Mouse (Mus musculus) lung, postnatal 0 days (tissue): ENCODE measurements at regions not wholly inside any gene's neighbourhood (a gene's known extent, or its start where the extent isn't known, plus 50 kb on each side); places are given as distances from the start of the nearest gene placed in this dataset.

Experiments
- ATAC-seq: fragments of 200-750 bp; cut with Nextera tagmentation; 2 replicates; pipeline ENCODE4 v1.8.0; 2017; ENCODE audit warnings: moderate library complexity
- DNase-seq: peaks from one replicate; pipeline ENCODE4 v3.0.0-alpha.2; 2016; ENCODE audit warnings: low spot score
- H3K27ac ChIP-seq: fragments of 300-500 bp; sonication (generic); 2 replicates; pipeline ENCODE4 v1.5.1; 2014; ENCODE audit warnings: antibody characterized with exemption, mild to moderate bottlenecking, low read length, mixed read lengths
- H3K27me3 ChIP-seq: fragments of 300-500 bp; sonication (generic); replicated peaks from 2 replicates; pipeline ENCODE4 v1.6.1; 2014; ENCODE audit warnings: low read length, mixed read lengths; ENCODE audit not compliant: insufficient read depth
- H3K36me3 ChIP-seq: fragments of 300-500 bp; sonication (generic); 2 replicates; pipeline ENCODE4 v1.6.1; 2014; ENCODE audit warnings: low read length, mixed read lengths; ENCODE audit not compliant: insufficient read depth
- H3K4me1 ChIP-seq: fragments of 300-500 bp; sonication (generic); 2 replicates; pipeline ENCODE4 v1.6.1; 2014; ENCODE audit warnings: antibody characterized with exemption, low read depth, low read length, mixed read lengths; ENCODE audit not compliant: insufficient read depth
- H3K4me2 ChIP-seq: fragments of 300-500 bp; sonication (generic); replicated peaks from 2 replicates; pipeline ENCODE4 v1.6.1; 2014; ENCODE audit warnings: low read depth, mild to moderate bottlenecking, low read length, moderate library complexity, mixed read lengths
- H3K4me3 ChIP-seq: fragments of 300-500 bp; sonication (generic); 2 replicates; pipeline ENCODE4 v1.5.1; 2014; ENCODE audit warnings: low read depth, low read length
- H3K9ac ChIP-seq: fragments of 300-500 bp; sonication (generic); replicated peaks from 2 replicates; pipeline ENCODE4 v1.6.1; 2014; ENCODE audit warnings: low read depth, mild to moderate bottlenecking
- H3K9me3 ChIP-seq: fragments of 300-500 bp; sonication (generic); 2 replicates; pipeline ENCODE4 v1.6.1; 2016; ENCODE audit warnings: low read length, mixed read lengths
- CTCF ChIP-seq: IDR thresholded peaks from 2 replicates; pipeline ENCODE4 v1.5.1; 2016; ENCODE audit warnings: antibody characterized with exemption, mild to moderate bottlenecking
- EP300 ChIP-seq: IDR thresholded peaks from 2 replicates; pipeline ENCODE4 v1.6.1; 2016; ENCODE audit warnings: antibody characterized with exemption, mild to moderate bottlenecking, control low read depth
- WGBS: fragments of 180-500 bp; shearing (Covaris S2); extraction: QIAGEN DNeasy Blood & Tissue Kit; methylation state at CpG from one replicate; pipeline ENCODE4 v1.1.7; 2014; 5-methylcytosine and 5-hydroxymethylcytosine counted together

GRCm38 (mm10) chr1:156999272-156999671 is 59.8 kb upstream of the Ralgps2 start:
- ATAC-seq (no peak), DNase-seq (no peak)
- H3K27ac ChIP-seq, result no peak overlapping the region
- H3K4me3 ChIP-seq, result no peak overlapping the region
- H3K9me3 ChIP-seq, result no peaks in the 10 kb centered on the region
- no peaks in the 10 kb centered on the region for H3K4me1 ChIP-seq
- H3K27me3 ChIP-seq, result no peaks in the 10 kb centered on the region
- H3K9ac ChIP-seq, result no peak overlapping the region
- TF ChIP-seq EP300 (no peak), CTCF (no peak)
- WGBS, result 82% methylated on average over 8 of the region's 8 CpGs
- H3K4me2 ChIP-seq, result no peak overlapping the region
- no peaks in the 10 kb centered on the region for H3K36me3 ChIP-seq

- no peaks in the 10 kb centered on the region for H3K9me3 ChIP-seq
- H3K27me3 ChIP-seq, result no peaks in the 10 kb centered on the region
- TF ChIP-seq EP300 (no peak), CTCF (no peak)
- no peaks in the 10 kb centered on the region for H3K36me3 ChIP-seq
- H3K4me3 ChIP-seq, result no peak overlapping the region
- DNase-seq, result peak; percentile 66
- H3K4me1 ChIP-seq, result no peaks in the 10 kb centered on the region
- no peak overlapping the region for H3K27ac ChIP-seq
- ATAC-seq, result peak; percentile 77
- no peak overlapping the region for H3K9ac ChIP-seq
- 44% methylated on average over 12 of the region's 12 CpGs for WGBS
- H3K4me2 ChIP-seq, result no peak overlapping the region
Observed at GRCm38 (mm10) chr1:156997476-156998305, 58.3 kb upstream of the Ralgps2 start.

- no peak overlapping the region for H3K27ac ChIP-seq
- TF ChIP-seq EP300, result no peak
- ATAC-seq, result no peak
Observed at GRCm38 (mm10) chr1:156997033-156997432, 57.6 kb upstream of the Ralgps2 start.

GRCm38 (mm10) chr1:156996084-156996880 is 56.9 kb upstream of the Ralgps2 start:
- peak; percentile 41 for DNase-seq
- peaks cover 4% of the 10 kb centered on the region; the same call in 1 of the 2 replicates for H3K4me1 ChIP-seq
- no peak overlapping the region for H3K27ac ChIP-seq
- H3K4me3 ChIP-seq, result no peak overlapping the region
- no peak for ATAC-seq
- TF ChIP-seq CTCF (no peak), EP300 (no peak)
- no peak overlapping the region for H3K9ac ChIP-seq
- 82% methylated on average over 10 of the region's 10 CpGs for WGBS
- H3K4me2 ChIP-seq, result no peak overlapping the region
- H3K9me3 ChIP-seq, result no peaks in the 10 kb centered on the region
- H3K27me3 ChIP-seq, result no peaks in the 10 kb centered on the region
- H3K36me3 ChIP-seq, result no peaks in the 10 kb centered on the region

More at GRCm38 (mm10) chr1:156997033-156997432, 57.6 kb upstream of the Ralgps2 start:
- 88% methylated on average over 10 of the region's 10 CpGs for WGBS
- DNase-seq, result no peak
- no peaks in the 10 kb centered on the region for H3K27me3 ChIP-seq
- no peak overlapping the region for H3K4me2 ChIP-seq
- H3K9ac ChIP-seq, result no peak overlapping the region
- no peaks in the 10 kb centered on the region for H3K36me3 ChIP-seq
- H3K4me1 ChIP-seq, result peaks cover 3% of the 10 kb centered on the region; the same call in 1 of the 2 replicates
- H3K4me3 ChIP-seq, result no peak overlapping the region
- no peaks in the 10 kb centered on the region for H3K9me3 ChIP-seq

- Histone ChIP-seq H3K27me3 (no peaks in the 10 kb centered on the region), H3K27ac (no peak overlapping the region), H3K9ac (no peak overlapping the region), H3K9me3 (no peaks in the 10 kb centered on the region), H3K4me2 (no peak overlapping the region), H3K36me3 (no peaks in the 10 kb centered on the region), H3K4me1 (peaks cover 7% of the 10 kb centered on the region), H3K4me3 (no peak overlapping the region)
- TF ChIP-seq EP300, result no peak
- no peak for TF ChIP-seq CTCF
- WGBS, result 86% methylated on average over 7 of the region's 7 CpGs
- DNase-seq (no peak), ATAC-seq (no peak)
Observed at GRCm38 (mm10) chr1:156995180-156995951, 55.9 kb upstream of the Ralgps2 start.

GRCm38 (mm10) chr1:156994644-156995016 is 55.2 kb upstream of the Ralgps2 start:
- WGBS, result 93% methylated on average over 2 of the region's 2 CpGs
- H3K9ac ChIP-seq, result no peak overlapping the region
- ATAC-seq, result no peak
- H3K4me1 ChIP-seq, result peaks cover 7% of the 10 kb centered on the region
- no peaks in the 10 kb centered on the region for H3K27me3 ChIP-seq
- DNase-seq, result no peak
- no peak overlapping the region for H3K27ac ChIP-seq
- H3K36me3 ChIP-seq, result no peaks in the 10 kb centered on the region
- H3K4me2 ChIP-seq, result no peak overlapping the region
- no peak overlapping the region for H3K4me3 ChIP-seq
- TF ChIP-seq EP300 (no peak), CTCF (no peak)
- H3K9me3 ChIP-seq, result no peaks in the 10 kb centered on the region
